Mouse (Mus musculus): ENCODE measurements around the gene Hlx. TPM values are rescaled to one million over a fixed set of nuclear protein-coding genes. Genes with fewer than 3 reads are reported as not detected.

The Hlx gene
- total RNA-seq, 1 experiment: 1.4 TPM

DNA sequence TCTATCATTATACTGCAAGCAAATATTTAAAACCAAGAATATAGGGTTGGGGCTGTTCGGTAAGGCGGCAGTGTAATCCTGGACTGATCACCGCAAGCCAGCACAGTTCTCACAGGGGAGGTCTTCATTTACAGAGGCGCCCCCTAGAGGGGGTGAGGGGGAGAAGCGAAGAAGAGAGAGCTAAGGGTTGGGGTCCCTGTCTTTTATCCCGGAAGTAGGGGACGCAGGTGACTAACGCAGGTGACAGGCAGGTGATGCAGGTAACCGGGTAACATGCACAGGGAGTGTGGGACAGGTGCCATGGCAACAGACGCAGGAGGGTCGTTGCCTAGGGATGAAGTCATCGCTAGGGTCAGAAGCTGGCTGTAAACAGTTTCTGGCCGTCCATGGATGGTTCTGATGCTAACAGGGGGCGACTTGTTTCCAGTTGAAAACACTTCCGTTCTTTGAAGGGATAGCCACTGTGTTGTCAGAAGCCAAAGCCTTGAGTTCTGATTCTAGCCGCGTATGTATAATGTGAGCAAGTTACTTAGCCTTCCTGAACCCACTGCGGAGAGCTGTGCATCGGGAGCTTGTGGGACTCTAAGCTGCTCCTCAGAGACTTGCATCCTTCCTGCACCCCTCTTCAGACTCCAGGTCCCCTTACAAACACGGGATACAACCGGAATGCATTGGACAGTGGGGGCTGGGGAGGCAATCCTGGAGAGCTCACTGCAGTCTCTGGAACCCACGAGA, 44.8 kb upstream of the Hlx start:
- H3K4me1 ChIP-seq (ENCODE audit: control insufficient read depth in 2 of 2, insufficient read depth in 2 of 2, low read length in 2 of 2, poor library complexity in 1 of 2): peaks cover 0 to 8% of the 10 kb centered on the region in 2 experiments; a peak in 1 of 4 replicates
- in situ Hi-C loops (cut with MboI; ENCODE audit: low sequenced_read_pairs in 2 of 2, unreplicated experiment in 2 of 2): no loop called here
- no peak for DNase-seq (ENCODE audit: low read depth, low spot score)

GRCm38 (mm10) chr1:184775289-184775688, 42.9 kb upstream of the Hlx start:
- Histone ChIP-seq H3K9me3 (ENCODE audit: control insufficient read depth, insufficient read depth, low read depth, low read length) (no peaks in the 10 kb centered on the region), H3K36me3 (ENCODE audit: control insufficient read depth, insufficient read depth, low read length, poor library complexity, severe bottlenecking) (no peaks in the 10 kb centered on the region), H3K4me3 (ENCODE audit: insufficient read depth in 1 of 2, low read depth in 1 of 2, low read length in 2 of 2, poor library complexity in 1 of 2, severe bottlenecking in 1 of 2) (no peak overlapping the region), H3K4me1 (ENCODE audit: control insufficient read depth in 2 of 2, insufficient read depth in 2 of 2, low read length in 2 of 2, poor library complexity in 1 of 2) (peaks cover 0 to 11% of the 10 kb centered on the region in 2 experiments; a peak in 1 of 4 replicates), H3K27ac (ENCODE audit: insufficient read depth, low read depth, low read length, poor library complexity, severe bottlenecking) (no peak overlapping the region), H3K9ac (ENCODE audit: insufficient read depth, low read depth, low read length, poor library complexity, severe bottlenecking) (no peak overlapping the region)
- in situ Hi-C loops (cut with MboI; ENCODE audit: low sequenced_read_pairs in 2 of 2, unreplicated experiment in 2 of 2): no loop called here
- no peak for DNase-seq (ENCODE audit: low read depth, low spot score)
- TF ChIP-seq MAFK (IDR thresholded peaks at IDR 0.05; ENCODE audit: insufficient read depth, low read depth, low read length): no peak
- no peak for TF ChIP-seq ZNF384 (IDR thresholded peaks at IDR 0.05; ENCODE audit: low read depth, low read length)
- TF ChIP-seq ZC3H11A (IDR thresholded peaks at IDR 0.05; ENCODE audit: borderline replicate concordance, low read depth, low read length): no peak
- TF ChIP-seq HCFC1 (IDR thresholded peaks at IDR 0.05; ENCODE audit: borderline replicate concordance, insufficient read depth, low read length): no peak
- no peak for TF ChIP-seq CHD2 (IDR thresholded peaks at IDR 0.05; ENCODE audit: low read depth, low read length)

More for the DNA sequence above, 44.8 kb upstream of the Hlx start:
- Histone ChIP-seq H3K9ac (ENCODE audit: insufficient read depth, low read depth, low read length, poor library complexity, severe bottlenecking) (no peak overlapping the region), H3K4me3 (ENCODE audit: insufficient read depth in 1 of 2, low read depth in 1 of 2, low read length in 2 of 2, poor library complexity in 1 of 2, severe bottlenecking in 1 of 2) (no peak overlapping the region), H3K27ac (ENCODE audit: insufficient read depth, low read depth, low read length, poor library complexity, severe bottlenecking) (no peak overlapping the region; the same call in 1 of the 2 replicates), H3K9me3 (ENCODE audit: control insufficient read depth, insufficient read depth, low read depth, low read length) (no peaks in the 10 kb centered on the region), H3K36me3 (ENCODE audit: control insufficient read depth, insufficient read depth, low read length, poor library complexity, severe bottlenecking) (no peaks in the 10 kb centered on the region)
- TF ChIP-seq MAFK (IDR thresholded peaks at IDR 0.05; ENCODE audit: insufficient read depth, low read depth, low read length): no peak
- TF ChIP-seq CHD2 (IDR thresholded peaks at IDR 0.05; ENCODE audit: low read depth, low read length): no peak
- no peak for TF ChIP-seq ZC3H11A (IDR thresholded peaks at IDR 0.05; ENCODE audit: borderline replicate concordance, low read depth, low read length)
- TF ChIP-seq HCFC1 (IDR thresholded peaks at IDR 0.05; ENCODE audit: borderline replicate concordance, insufficient read depth, low read length): no peak

DNA sequence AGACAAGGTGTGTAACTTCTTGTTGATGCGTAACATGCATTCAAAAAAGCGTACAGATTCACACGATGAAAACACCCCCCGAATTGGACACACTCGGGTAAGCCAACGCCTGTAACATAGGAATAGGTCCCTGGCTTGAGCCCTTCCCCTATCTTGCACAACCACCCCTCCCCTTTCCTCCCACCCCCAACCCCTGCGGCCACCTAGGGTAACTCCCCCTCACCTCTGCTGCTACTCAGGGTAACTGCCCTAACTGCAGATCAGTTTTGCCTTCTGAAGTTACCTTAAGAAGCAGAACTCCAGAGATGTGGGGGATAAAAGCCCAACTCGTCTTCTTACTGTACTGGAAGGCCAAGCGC, 39.5 kb upstream of the Hlx start:
- H3K4me3 ChIP-seq (ENCODE audit: insufficient read depth in 1 of 2, low read depth in 1 of 2, low read length in 2 of 2, poor library complexity in 1 of 2, severe bottlenecking in 1 of 2): no peak overlapping the region
- H3K36me3 ChIP-seq (ENCODE audit: control insufficient read depth, insufficient read depth, low read length, poor library complexity, severe bottlenecking): no peaks in the 10 kb centered on the region
- no peak for DNase-seq (ENCODE audit: low read depth, low spot score)
- H3K27ac ChIP-seq (ENCODE audit: insufficient read depth, low read depth, low read length, poor library complexity, severe bottlenecking): no peak overlapping the region
- peaks cover 0 to 6% of the 10 kb centered on the region in 2 experiments; a peak in 1 of 4 replicates for H3K4me1 ChIP-seq (ENCODE audit: control insufficient read depth in 2 of 2, insufficient read depth in 2 of 2, low read length in 2 of 2, poor library complexity in 1 of 2)
- no peak overlapping the region for H3K9ac ChIP-seq (ENCODE audit: insufficient read depth, low read depth, low read length, poor library complexity, severe bottlenecking)
- TF ChIP-seq CHD2 (IDR thresholded peaks at IDR 0.05; ENCODE audit: low read depth, low read length): no peak
- TF ChIP-seq ZNF384 (IDR thresholded peaks at IDR 0.05; ENCODE audit: low read depth, low read length): no peak
- no peak for TF ChIP-seq HCFC1 (IDR thresholded peaks at IDR 0.05; ENCODE audit: borderline replicate concordance, insufficient read depth, low read length)
- TF ChIP-seq ZC3H11A (IDR thresholded peaks at IDR 0.05; ENCODE audit: borderline replicate concordance, low read depth, low read length): no peak
- no peak for TF ChIP-seq MAFK (IDR thresholded peaks at IDR 0.05; ENCODE audit: insufficient read depth, low read depth, low read length)
- in situ Hi-C loops (cut with MboI; ENCODE audit: low sequenced_read_pairs in 2 of 2, unreplicated experiment in 2 of 2): loop anchor here (25.0 kb wide), 1 partner anchor 510 kb away; no protein-coding TSS in a partner anchor
- no peaks in the 10 kb centered on the region for H3K9me3 ChIP-seq (ENCODE audit: control insufficient read depth, insufficient read depth, low read depth, low read length)

DNA sequence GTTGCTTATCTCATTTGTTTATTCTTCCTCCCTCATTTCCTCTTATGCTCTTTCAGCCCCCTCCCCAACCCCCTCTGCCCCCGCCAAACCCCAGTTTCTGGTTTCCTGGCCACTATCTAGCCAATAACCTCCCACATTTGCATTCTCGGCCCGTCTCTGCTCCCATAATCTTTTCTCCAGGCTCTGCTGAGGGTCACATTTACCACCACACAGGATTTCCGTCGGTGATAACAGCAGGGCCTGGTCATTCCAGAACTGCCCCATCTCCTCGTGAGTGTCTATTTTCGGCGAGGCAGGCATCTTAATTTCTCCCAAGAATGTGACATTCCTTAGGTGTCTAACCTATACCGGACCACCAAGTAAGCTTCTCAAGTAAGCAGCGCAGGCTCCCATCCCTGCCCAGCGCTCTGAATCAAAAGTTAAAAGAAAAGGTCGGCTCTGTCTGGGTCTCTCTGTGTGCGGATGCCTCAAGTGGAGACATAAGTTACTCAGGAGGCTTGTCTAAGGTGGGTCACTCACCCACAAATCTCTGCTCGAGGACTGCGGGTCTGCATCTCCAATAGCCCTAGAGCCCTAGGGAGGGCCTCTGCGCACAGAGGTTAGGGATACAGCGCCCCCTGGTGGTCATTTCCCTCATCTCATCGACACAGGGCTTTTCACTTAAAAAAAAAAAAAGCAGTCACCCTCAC, 38.9 kb upstream of the Hlx start:
- Histone ChIP-seq H3K4me1 (ENCODE audit: control insufficient read depth in 2 of 2, insufficient read depth in 2 of 2, low read length in 2 of 2, poor library complexity in 1 of 2) (peaks cover 0 to 6% of the 10 kb centered on the region in 2 experiments; a peak in 1 of 4 replicates), H3K27ac (ENCODE audit: insufficient read depth, low read depth, low read length, poor library complexity, severe bottlenecking) (no peak overlapping the region), H3K9me3 (ENCODE audit: control insufficient read depth, insufficient read depth, low read depth, low read length) (no peaks in the 10 kb centered on the region), H3K36me3 (ENCODE audit: control insufficient read depth, insufficient read depth, low read length, poor library complexity, severe bottlenecking) (no peaks in the 10 kb centered on the region), H3K9ac (ENCODE audit: insufficient read depth, low read depth, low read length, poor library complexity, severe bottlenecking) (no peak overlapping the region), H3K4me3 (ENCODE audit: insufficient read depth in 1 of 2, low read depth in 1 of 2, low read length in 2 of 2, poor library complexity in 1 of 2, severe bottlenecking in 1 of 2) (peak overlapping the region in 1 of 2 experiments; percentile 22; a peak in 1 of 4 replicates)
- peak; percentile 69 for DNase-seq (ENCODE audit: low read depth, low spot score)
- peak; percentile 97 for TF ChIP-seq ZNF384 (IDR thresholded peaks at IDR 0.05; ENCODE audit: low read depth, low read length)
- TF ChIP-seq MAFK (IDR thresholded peaks at IDR 0.05; ENCODE audit: insufficient read depth, low read depth, low read length): no peak
- in situ Hi-C loops (cut with MboI; ENCODE audit: low sequenced_read_pairs in 2 of 2, unreplicated experiment in 2 of 2): loop anchor here (25.0 kb wide), 1 partner anchor 509 kb away; no protein-coding TSS in a partner anchor
